Mouse (Mus musculus) monocyte, adult 2 months (primary cell): ENCODE measurements around the gene Actr3b.
"Not testable (repeated sequence)": the region's sequence is repeated elsewhere in the genome, so short reads cannot be mapped to it uniquely, and the experiment has no call there.

ENCODE experiments used
- DNase-seq, 2 experiments: peaks; one replicate each; pipeline ENCODE4 v3.0.0; 2022; ENCODE audit warnings: low spot score in 2 of 2, low read depth in 1 of 2

Actr3b gene

GRCm38 (mm10) chr5:25773921-25774790 lies 14.4 kb downstream of the Actr3b start:
- no peak for DNase-seq

- no peak for DNase-seq
Measured at GRCm38 (mm10) chr5:25791570-25791969, 31.8 kb downstream of the Actr3b start.

GRCm38 (mm10) chr5:25797776-25798175 lies 38.0 kb downstream of the Actr3b start:
- DNase-seq = no peak

- DNase-seq = no peak
Measured at GRCm38 (mm10) chr5:25800929-25801328, 41.1 kb downstream of the Actr3b start.

- DNase-seq = no peak
Measured at GRCm38 (mm10) chr5:25801744-25802143, 41.9 kb downstream of the Actr3b start.

GRCm38 (mm10) chr5:25804569-25804968 lies 44.8 kb downstream of the Actr3b start:
- DNase-seq = no peak

GRCm38 (mm10) chr5:25812922-25813321 lies 53.1 kb downstream of the Actr3b start:
- no peak for DNase-seq

GRCm38 (mm10) chr5:25829308-25830094 lies 69.7 kb downstream of the Actr3b start:
- no peak for DNase-seq

GRCm38 (mm10) chr5:25830802-25831201 lies 71.0 kb downstream of the Actr3b start:
- DNase-seq = no peak

- no peak for DNase-seq
Measured at GRCm38 (mm10) chr5:25831624-25832023, 71.8 kb downstream of the Actr3b start.

- no peak for DNase-seq
Measured at GRCm38 (mm10) chr5:25839400-25839799, 79.6 kb downstream of the Actr3b start.

- DNase-seq = no peak
Measured at GRCm38 (mm10) chr5:25846558-25846957, 86.8 kb downstream of the Actr3b start.

- no peak for DNase-seq
Measured at GRCm38 (mm10) chr5:25847154-25847553, 87.4 kb downstream of the Actr3b start.

GRCm38 (mm10) chr5:25848058-25848457 lies 88.3 kb downstream of the Actr3b start:
- no peak for DNase-seq

GRCm38 (mm10) chr5:25866201-25866600 lies 106.4 kb downstream of the Actr3b start:
- DNase-seq = no peak

- no peak for DNase-seq
Measured at GRCm38 (mm10) chr5:25869880-25870279, 110.1 kb downstream of the Actr3b start.

GRCm38 (mm10) chr5:25870632-25871031 lies 110.8 kb downstream of the Actr3b start:
- DNase-seq = no peak

- no peak for DNase-seq
Measured at GRCm38 (mm10) chr5:25871342-25872023, 111.7 kb downstream of the Actr3b start.

- no peak for DNase-seq
Measured at GRCm38 (mm10) chr5:25873046-25873445, 113.2 kb downstream of the Actr3b start.

- DNase-seq = not testable (repeated sequence)
Measured at GRCm38 (mm10) chr5:25875927-25876326, 116.1 kb downstream of the Actr3b start.

GRCm38 (mm10) chr5:25877281-25877680 lies 117.5 kb downstream of the Actr3b start:
- DNase-seq = no peak

- no peak for DNase-seq
Measured at GRCm38 (mm10) chr5:25877996-25878395, 118.2 kb downstream of the Actr3b start.
